ENCODE assay signal across 8 mouse cellular contexts in the genomic region with DNA sequence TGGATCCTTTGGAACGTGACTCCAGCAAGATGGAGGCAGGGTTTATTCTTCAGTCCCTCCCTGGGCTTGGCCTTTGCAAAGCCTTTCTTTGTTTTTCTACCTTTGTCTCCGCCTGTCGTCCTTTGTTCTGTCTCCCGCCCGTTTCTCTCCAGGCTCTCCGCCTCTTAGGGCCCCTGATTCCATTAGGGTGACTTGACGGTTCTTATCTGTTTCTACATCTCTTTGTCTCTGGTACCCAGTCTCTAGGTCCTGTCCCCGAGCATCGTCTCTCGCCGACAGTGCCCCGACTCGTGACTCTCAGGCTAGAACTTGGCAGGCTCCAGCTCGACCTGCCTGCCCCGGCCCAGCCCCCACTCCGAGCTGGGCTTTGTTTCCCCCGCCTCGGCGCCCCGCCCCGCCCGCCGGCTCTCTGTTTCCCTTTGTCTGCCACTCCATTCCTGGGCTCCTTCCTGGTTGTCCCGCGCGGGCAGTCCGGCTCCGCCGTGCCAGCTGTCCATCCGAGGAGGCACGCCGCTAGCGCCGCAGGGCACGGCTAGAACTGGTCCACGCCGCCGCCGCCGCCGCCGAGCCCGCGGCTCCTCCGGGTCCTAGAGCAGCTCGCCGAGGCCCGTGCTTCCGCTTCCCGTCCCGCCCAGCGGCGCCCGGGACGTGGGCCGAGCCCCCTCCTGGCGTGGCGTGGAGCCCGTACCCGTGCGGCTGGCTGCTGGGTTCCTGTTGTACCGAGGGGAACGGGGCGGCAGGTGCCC. TPM values are rescaled to one million over a fixed set of nuclear protein-coding genes. Genes with fewer than 3 reads are reported as not detected.
DNase-seq lines count a peak whose midpoint lies in the region; ATAC-seq and TF ChIP-seq lines count a peak whose summit lies in the region.

A gene (plus strand): TSS at position 440 of the 746 bp plus-strand sequence.
A gene (minus strand): TSS at position 509 of the 746 bp plus-strand sequence.

- peak; percentile 91 for DNase-seq in gastrocnemius, adult 2 months
- DNase-seq in left cerebral cortex, adult 8-10 months (ENCODE audit: low spot score in 2 of 2): peak; percentile 62 to 74
- DNase-seq in right cerebral cortex, adult 18-20 months: peak; percentile 88
- DNase-seq in urinary bladder, adult 2 months (ENCODE audit: low spot score): peak; percentile 82

- no peak for TF ChIP-seq CTCF in gastrocnemius, adult 2 months (IDR thresholded peaks at IDR 0.05)

- peaks cover 31% of the 10 kb centered on the region for H3K4me1 ChIP-seq in hindbrain, embryonic 16.5 days (ENCODE audit: control insufficient read depth, insufficient read depth, low read depth, low read length)

- peak within 1 kb of the TSS; percentile 72 for H3K4me2 ChIP-seq in hindbrain, embryonic 16.5 days (ENCODE audit: low read length)

- H3K36me3 ChIP-seq in hindbrain, embryonic 16.5 days (ENCODE audit: control insufficient read depth, insufficient read depth, low read length): peaks cover 21% of the 10 kb centered on the region

- peak within 1 kb of the TSS; percentile 93 for H3K27ac ChIP-seq in gastrocnemius, adult 2 months
- peak within 1 kb of the TSS; percentile 98 for H3K27ac ChIP-seq in hindbrain, embryonic 16.5 days (ENCODE audit: low read depth, low read length)

- intact Hi-C loops in gastrocnemius, adult 2 months (cut with DNase I): loop anchor here (5.0 kb wide), 1 partner anchor 105 kb away; no protein-coding TSS in a partner anchor

- H3K27me3 ChIP-seq in hindbrain, embryonic 16.5 days (replicated peaks; ENCODE audit: control insufficient read depth, insufficient read depth, low read length): no peaks in the 10 kb centered on the region

- WGBS in hindbrain, embryonic 16.5 days: under 1% methylated on average over 62 of the region's 64 CpGs

- H3K4me3 ChIP-seq in gastrocnemius, adult 2 months: peak within 1 kb of the TSS; percentile 89
- peak within 1 kb of the TSS; percentile 86 for H3K4me3 ChIP-seq in hindbrain, embryonic 16.5 days (ENCODE audit: low read length)

- H3K9me3 ChIP-seq in hindbrain, embryonic 16.5 days (ENCODE audit: control insufficient read depth, low read length): no peaks in the 10 kb centered on the region

- peak within 1 kb of the TSS; percentile 96 for H3K9ac ChIP-seq in hindbrain, embryonic 16.5 days (ENCODE audit: low read depth, low read length)

- peak; percentile 79 for ATAC-seq in activated CD4-positive, CD25-positive, alpha-beta regulatory T cell, adult 4 months
- peak; percentile 53 for ATAC-seq in common myeloid progenitor, adult 5-6 weeks (replicated peaks; ENCODE audit: low read depth, poor library complexity, severe bottlenecking)
- peak; percentile 93 for ATAC-seq in hindbrain, embryonic 16.5 days
- ATAC-seq in megakaryocyte, adult 5-6 weeks (ENCODE audit: poor library complexity, severe bottlenecking): peak; percentile 90

RNA-seq across cellular contexts. Expression of the first gene that starts in this region (rescaled TPM):
- polyA plus RNA-seq in activated CD4-positive, CD25-positive, alpha-beta regulatory T cell, adult 4 months (2017; shearing (Covaris generic)): 1 to 10 TPM; 4.1 to 8.0 TPM
- 20.8 and 29.9 TPM in 2 replicates for total RNA-seq in common myeloid progenitor, adult 5-6 weeks (2017)
- 1 to 10 TPM; 4.2 to 5.1 TPM for total RNA-seq in gastrocnemius, adult 2 months (2021)
- 42.7 and 49.1 TPM in 2 replicates for polyA plus RNA-seq in hindbrain, embryonic 16.5 days (2015; fragmentation: Nextera tagmentation; extraction: Ambion mirVana)
- total RNA-seq in left cerebral cortex, adult 8-10 months (2022): 10 to 100 TPM; 18.2 to 21.2 (median 21.0) TPM
- total RNA-seq in megakaryocyte, adult 5-6 weeks (2015): 2.9 and 3.1 TPM in 2 replicates
- total RNA-seq in megakaryocyte, adult 5-6 weeks (2017): 5.9 and 9.7 TPM in 2 replicates
- polyA plus RNA-seq in urinary bladder, adult 2 months (2012; rRNA removed): 10.0 and 10.5 TPM in 2 replicates

RNA-seq across cellular contexts. Expression of the second gene that starts in this region (rescaled TPM):
- 100 to 1,000 TPM; 811 to 836 TPM for polyA plus RNA-seq in activated CD4-positive, CD25-positive, alpha-beta regulatory T cell, adult 4 months (2017; shearing (Covaris generic))
- total RNA-seq in common myeloid progenitor, adult 5-6 weeks (2017): 62.7 and 63.2 TPM in 2 replicates
- 1 to 10 TPM in 1 of 2 experiments, under 1 TPM in 1; 0.89 to 2.1 TPM for total RNA-seq in gastrocnemius, adult 2 months (2021)
- 12.1 and 12.3 TPM in 2 replicates for polyA plus RNA-seq in hindbrain, embryonic 16.5 days (2015; fragmentation: Nextera tagmentation; extraction: Ambion mirVana)
- 1 to 10 TPM; 3.1 to 7.1 (median 5.4) TPM for total RNA-seq in left cerebral cortex, adult 8-10 months (2022)
- total RNA-seq in megakaryocyte, adult 5-6 weeks (2015): 36.2 and 36.8 TPM in 2 replicates
- total RNA-seq in megakaryocyte, adult 5-6 weeks (2017): 31.2 and 42.7 TPM in 2 replicates
- 19.4 and 22.0 TPM in 2 replicates for polyA plus RNA-seq in urinary bladder, adult 2 months (2012; rRNA removed)

Comparison
In these comparisons a context has a peak if more than half of its experiments do, and no peak if none do; other contexts are left out.
1. Peak in every context shown above with its lines: DNase-seq, ATAC-seq, H3K4me3 ChIP-seq and H3K27ac ChIP-seq.
2. RNA of the second gene that starts in this region (polyA plus RNA-seq): 811 to 836 TPM in activated CD4-positive, CD25-positive, alpha-beta regulatory T cell, adult 4 months; 19.4 to 22.0 TPM in urinary bladder, adult 2 months and 12.1 to 12.3 TPM in hindbrain, embryonic 16.5 days; every median in the first group is over 10 times any median in the second.